Mouse (Mus musculus) midbrain, embryonic 13.5 days (tissue): ENCODE data around the gene Morc2b. TPM values are rescaled to one million over a fixed set of nuclear protein-coding genes. Genes with fewer than 3 reads are reported as not detected.

ENCODE experiments used
- polyA plus RNA-seq: library from polyadenylated mRNA; unstranded; fragments of >200 nt; fragmentation: Nextera tagmentation; extraction: Ambion mirVana; gene quantifications from 2 replicates; pipeline ENCODE4 v1.2.1, GENCODE M21; 2015

Morc2b gene
- polyA plus RNA-seq, 1 experiment from 2014 or later, result 0.44 TPM

Other genes with a start within 250 kb of the Morc2b start
- gene Zfp870, start 248.0 kb downstream of the Morc2b start, polyA plus RNA-seq, result 8.7 and 10.3 TPM in 2 replicates
- gene Cyp4f14, start 222.3 kb downstream of the Morc2b start, polyA plus RNA-seq, result not detected in 2 replicates
- 6.0 and 9.9 TPM in 2 replicates for gene Cyp4f13, start 192.3 kb downstream of the Morc2b start, polyA plus RNA-seq
- gene Zfp472, start 173.9 kb downstream of the Morc2b start, polyA plus RNA-seq, result 9.9 and 10.2 TPM in 2 replicates
- gene Zfp952, start 146.6 kb downstream of the Morc2b start, polyA plus RNA-seq, result 22.8 and 23.4 TPM in 2 replicates
- 28.7 and 30.6 TPM in 2 replicates for gene Zfp763, start 106.3 kb downstream of the Morc2b start, polyA plus RNA-seq
- not detected in 2 replicates for gene 4921501E09Rik, start 71.6 kb downstream of the Morc2b start, polyA plus RNA-seq
- gene Zfp563, start 50.4 kb downstream of the Morc2b start, polyA plus RNA-seq, result 21.6 and 23.4 TPM in 2 replicates
- gene Olfr55, start 28.8 kb upstream of the Morc2b start, polyA plus RNA-seq, result 0.03 and 0.04 TPM in 2 replicates
- gene Olfr239, start 51.6 kb upstream of the Morc2b start, polyA plus RNA-seq, result not detected in 2 replicates
- gene Olfr1564, start 82.0 kb upstream of the Morc2b start, polyA plus RNA-seq, result not detected in 2 replicates
- gene Zfp955a, start 115.5 kb upstream of the Morc2b start, polyA plus RNA-seq, result 25.0 and 26.4 TPM in 2 replicates
- 0.04 TPM in 1 of 2 replicates, not detected in the other for gene Olfr63, start 125.0 kb upstream of the Morc2b start, polyA plus RNA-seq
- 17.6 and 19.6 TPM in 2 replicates for gene Zfp955b, start 149.9 kb upstream of the Morc2b start, polyA plus RNA-seq
- gene Zfp81, start 219.2 kb upstream of the Morc2b start, polyA plus RNA-seq, result 15.6 and 16.9 TPM in 2 replicates